Mouse (Mus musculus) retina, postnatal 7 days (tissue): ENCODE data around the gene Ptpn7.
"Not testable (repeated sequence)": the region's sequence is repeated elsewhere in the genome, so short reads cannot be mapped to it uniquely, and the experiment has no call there.

Source experiments
- DNase-seq: peaks from one replicate; pipeline ENCODE4 v3.0.0-alpha.2; 2012; ENCODE audit warnings: low read depth, low spot score

Ptpn7 gene

GRCm38 (mm10) chr1:135186427-135186826 is 53.9 kb downstream of the Ptpn7 start:
- no peak for DNase-seq

GRCm38 (mm10) chr1:135187016-135187415 is 54.5 kb downstream of the Ptpn7 start:
- not testable (repeated sequence) for DNase-seq

- no peak for DNase-seq
These were observed 55.7 kb downstream of the Ptpn7 start for GRCm38 (mm10) chr1:135188197-135188596.

- no peak for DNase-seq
These were observed 56.7 kb downstream of the Ptpn7 start for GRCm38 (mm10) chr1:135189186-135189585.

GRCm38 (mm10) chr1:135194335-135194734 is 61.8 kb downstream of the Ptpn7 start:
- DNase-seq, result not testable (repeated sequence)
